ENCODE assay signal across 10 mouse cellular contexts in genomic region chr12:10514278-10514677, GRCm38 (mm10).
DNase-seq lines count a peak whose midpoint lies in the region; ATAC-seq lines count a peak whose summit lies in the region.
"Had no signal": no experiment of that assay in that cellular context is flagged by ENCODE, and none has a peak within 500 bp of the region (broad histone marks: within the 10 kb centered on the region; RNA-seq: fewer than 3 reads in every experiment).

No protein-coding gene starts in this region.

- 54% methylated on average over 8 of the region's 8 CpGs for WGBS in heart, embryonic 16.5 days
- 53% methylated on average over 8 of the region's 8 CpGs for WGBS in limb, embryonic 15.5 days
- 85% methylated on average over 8 of the region's 8 CpGs for WGBS in midbrain, embryonic 11.5 days

- no peaks in the 10 kb centered on the region for H3K27me3 ChIP-seq in heart, embryonic 16.5 days (ENCODE audit: control insufficient read depth, insufficient read depth, low read length)
- H3K27me3 ChIP-seq in limb, embryonic 15.5 days = no peaks in the 10 kb centered on the region
- no peaks in the 10 kb centered on the region for H3K27me3 ChIP-seq in midbrain, embryonic 11.5 days (ENCODE audit: control insufficient read depth, insufficient read depth, low read length)
- H3K27me3 ChIP-seq: neural tube, embryonic 12.5 days had no signal

- peak; percentile 60; the same call in 1 of the 2 replicates for ATAC-seq in heart, embryonic 16.5 days (replicated peaks; ENCODE audit: extremely low read depth, insufficient read depth, low FRiP score)
- peak; percentile 90 for ATAC-seq in limb, embryonic 15.5 days (ENCODE audit: insufficient number of reproducible peaks, low FRiP score, low TSS enrichment, low read depth)
- no peak for ATAC-seq in midbrain, embryonic 11.5 days (ENCODE audit: low FRiP score)

- no peaks in the 10 kb centered on the region for H3K4me1 ChIP-seq in heart, embryonic 16.5 days (ENCODE audit: control insufficient read depth, insufficient read depth, low read length)
- no peaks in the 10 kb centered on the region for H3K4me1 ChIP-seq in limb, embryonic 15.5 days
- H3K4me1 ChIP-seq in midbrain, embryonic 11.5 days (ENCODE audit: control insufficient read depth, insufficient read depth, low read length) = no peaks in the 10 kb centered on the region
- H3K4me1 ChIP-seq: neural tube, embryonic 12.5 days had no signal

- no peaks in the 10 kb centered on the region for H3K36me3 ChIP-seq in heart, embryonic 16.5 days (ENCODE audit: control insufficient read depth, insufficient read depth)
- H3K36me3 ChIP-seq in limb, embryonic 15.5 days = no peaks in the 10 kb centered on the region
- H3K36me3 ChIP-seq in midbrain, embryonic 11.5 days (ENCODE audit: control insufficient read depth, insufficient read depth, low read length) = no peaks in the 10 kb centered on the region
- H3K36me3 ChIP-seq: neural tube, embryonic 12.5 days had no signal

- no peak overlapping the region for H3K4me2 ChIP-seq in heart, embryonic 16.5 days (ENCODE audit: low read depth, low read length)
- 0 out of 2 replicates have a peak overlapping the region, but pooled peaks have one; percentile 2 for H3K4me2 ChIP-seq in limb, embryonic 15.5 days
- no peak overlapping the region for H3K4me2 ChIP-seq in midbrain, embryonic 11.5 days
- H3K4me2 ChIP-seq: neural tube, embryonic 12.5 days had no signal

- no peak overlapping the region for H3K27ac ChIP-seq in heart, embryonic 16.5 days (ENCODE audit: low read length)
- 0 out of 2 replicates have a peak overlapping the region, but pooled peaks have one; percentile 29 for H3K27ac ChIP-seq in limb, embryonic 15.5 days
- no peak overlapping the region for H3K27ac ChIP-seq in midbrain, embryonic 11.5 days (ENCODE audit: low read depth, low read length)
- H3K27ac ChIP-seq: neural tube, embryonic 12.5 days had no signal

- no peak overlapping the region for H3K9ac ChIP-seq in heart, embryonic 16.5 days (ENCODE audit: low read length)
- H3K9ac ChIP-seq in limb, embryonic 15.5 days = no peak overlapping the region
- H3K9ac ChIP-seq in midbrain, embryonic 11.5 days (ENCODE audit: low read length) = no peak overlapping the region
- H3K9ac ChIP-seq: neural tube, embryonic 12.5 days had no signal

- H3K9me3 ChIP-seq in heart, embryonic 16.5 days (replicated peaks; ENCODE audit: control insufficient read depth, low read length) = no peaks in the 10 kb centered on the region
- no peaks in the 10 kb centered on the region for H3K9me3 ChIP-seq in limb, embryonic 15.5 days
- H3K9me3 ChIP-seq in midbrain, embryonic 11.5 days (ENCODE audit: control insufficient read depth, low read length) = no peaks in the 10 kb centered on the region
- H3K9me3 ChIP-seq: neural tube, embryonic 12.5 days had no signal

- DNase-seq in right cerebral cortex, postnatal 14 days = peak; percentile 4
- no peak for DNase-seq in right cerebral cortex, postnatal 36 days (ENCODE audit: low spot score in 2 of 2)
- peak; percentile 20 for DNase-seq in brain, adult 2 months (ENCODE audit: low read depth, low spot score)
- no peak for DNase-seq in MN1 (ENCODE audit: low spot score)
- DNase-seq in midbrain, embryonic 11.5 days (ENCODE audit: low spot score, missing footprints) = no peak
- DNase-seq: cerebellum, postnatal 25 days; lung, adult 2 months had no signal

- no peak overlapping the region for H3K4me3 ChIP-seq in heart, embryonic 16.5 days (ENCODE audit: low read length)
- no peak overlapping the region for H3K4me3 ChIP-seq in limb, embryonic 15.5 days
- no peak overlapping the region for H3K4me3 ChIP-seq in midbrain, embryonic 11.5 days (ENCODE audit: low read depth, low read length)
- H3K4me3 ChIP-seq: neural tube, embryonic 12.5 days had no signal

Comparison
In these comparisons a context has a peak if more than half of its experiments do, and no peak if none do; other contexts are left out.
1. DNase-seq: peak in right cerebral cortex, postnatal 14 days (single experiment) and brain, adult 2 months (single experiment); none in right cerebral cortex, postnatal 36 days (0 of 2), MN1 (single experiment) and midbrain, embryonic 11.5 days (single experiment).